Mouse (Mus musculus) lung, postnatal 0 days (tissue): ENCODE measurements around the gene Zfp786. TPM values are rescaled to one million over a fixed set of nuclear protein-coding genes. Genes with fewer than 3 reads are reported as not detected.
"Not testable (repeated sequence)": the region's sequence is repeated elsewhere in the genome, so short reads cannot be mapped to it uniquely, and the experiment has no call there.

Experiments used
- ATAC-seq: fragments of 200-750 bp; cut with Nextera tagmentation; 2 replicates; pipeline ENCODE4 v1.8.0; 2017; ENCODE audit warnings: moderate library complexity
- DNase-seq: peaks from one replicate; pipeline ENCODE4 v3.0.0-alpha.2; 2016; ENCODE audit warnings: low spot score
- H3K27ac ChIP-seq: fragments of 300-500 bp; sonication (generic); 2 replicates; pipeline ENCODE4 v1.5.1; 2014; ENCODE audit warnings: antibody characterized with exemption, mild to moderate bottlenecking, low read length, mixed read lengths
- H3K27me3 ChIP-seq: fragments of 300-500 bp; sonication (generic); replicated peaks from 2 replicates; pipeline ENCODE4 v1.6.1; 2014; ENCODE audit warnings: low read length, mixed read lengths; ENCODE audit not compliant: insufficient read depth
- H3K36me3 ChIP-seq: fragments of 300-500 bp; sonication (generic); 2 replicates; pipeline ENCODE4 v1.6.1; 2014; ENCODE audit warnings: low read length, mixed read lengths; ENCODE audit not compliant: insufficient read depth
- H3K4me1 ChIP-seq: fragments of 300-500 bp; sonication (generic); 2 replicates; pipeline ENCODE4 v1.6.1; 2014; ENCODE audit warnings: antibody characterized with exemption, low read depth, low read length, mixed read lengths; ENCODE audit not compliant: insufficient read depth
- H3K4me2 ChIP-seq: fragments of 300-500 bp; sonication (generic); replicated peaks from 2 replicates; pipeline ENCODE4 v1.6.1; 2014; ENCODE audit warnings: low read depth, mild to moderate bottlenecking, low read length, moderate library complexity, mixed read lengths
- H3K4me3 ChIP-seq: fragments of 300-500 bp; sonication (generic); 2 replicates; pipeline ENCODE4 v1.5.1; 2014; ENCODE audit warnings: low read depth, low read length
- H3K9ac ChIP-seq: fragments of 300-500 bp; sonication (generic); replicated peaks from 2 replicates; pipeline ENCODE4 v1.6.1; 2014; ENCODE audit warnings: low read depth, mild to moderate bottlenecking
- H3K9me3 ChIP-seq: fragments of 300-500 bp; sonication (generic); 2 replicates; pipeline ENCODE4 v1.6.1; 2016; ENCODE audit warnings: low read length, mixed read lengths
- CTCF ChIP-seq: IDR thresholded peaks from 2 replicates; pipeline ENCODE4 v1.5.1; 2016; ENCODE audit warnings: antibody characterized with exemption, mild to moderate bottlenecking
- EP300 ChIP-seq: IDR thresholded peaks from 2 replicates; pipeline ENCODE4 v1.6.1; 2016; ENCODE audit warnings: antibody characterized with exemption, mild to moderate bottlenecking, control low read depth
- WGBS: fragments of 180-500 bp; shearing (Covaris S2); extraction: QIAGEN DNeasy Blood & Tissue Kit; methylation state at CpG from one replicate; pipeline ENCODE4 v1.1.7; 2014; 5-methylcytosine and 5-hydroxymethylcytosine counted together
- polyA plus RNA-seq: library from polyadenylated mRNA; unstranded; fragments of >200 nt; fragmentation: Nextera tagmentation; extraction: Ambion mirVana; gene quantifications from 2 replicates; pipeline ENCODE4 v1.2.1, GENCODE M21; 2015

Gene Zfp786
- polyA plus RNA-seq, 1 experiment from 2014 or later = 0.98 TPM

DNA sequence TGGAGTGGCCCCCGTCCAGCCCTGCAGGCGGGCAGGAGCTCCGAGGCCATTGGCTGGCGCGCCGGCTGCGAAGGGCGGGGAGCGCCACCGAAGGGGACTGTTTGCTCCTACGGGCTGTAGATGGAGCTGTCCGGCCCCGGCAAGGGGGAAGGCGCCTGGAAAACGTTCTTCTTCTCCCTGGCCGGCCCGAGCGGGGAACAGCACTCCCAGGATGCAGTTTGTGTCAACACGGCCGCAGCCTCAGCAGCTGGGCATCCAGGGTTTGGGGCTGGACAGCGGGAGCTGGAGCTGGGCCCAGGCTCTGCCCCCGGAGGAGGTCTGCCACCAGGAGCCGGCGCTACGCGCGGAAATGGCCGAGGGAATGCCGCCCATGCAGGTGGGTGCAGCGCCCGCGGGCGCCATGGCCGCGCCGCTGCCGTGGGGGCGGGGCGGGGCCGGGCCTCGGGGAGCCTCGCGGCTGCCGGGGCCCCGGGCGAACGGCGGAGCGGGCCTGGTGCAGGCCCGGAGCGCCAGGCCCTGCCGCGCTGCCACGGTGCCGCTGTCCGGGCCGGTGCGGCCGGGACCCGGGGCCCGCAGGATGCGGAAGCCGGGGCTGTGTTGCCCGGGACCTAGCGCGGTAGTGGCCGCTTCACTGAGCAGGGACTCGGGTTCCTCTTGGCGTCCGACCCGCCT is 46.9 kb upstream of the Zfp786 start:
- Histone ChIP-seq H3K9me3 (no peaks in the 10 kb centered on the region), H3K9ac (peak overlapping the region; percentile 95), H3K27me3 (no peaks in the 10 kb centered on the region), H3K27ac (peak overlapping the region; percentile 95), H3K36me3 (peaks cover 8% of the 10 kb centered on the region; the same call in 1 of the 2 replicates), H3K4me2 (peak overlapping the region; percentile 76), H3K4me1 (peaks cover 14% of the 10 kb centered on the region; the same call in 1 of the 2 replicates), H3K4me3 (peak overlapping the region; percentile 92)
- WGBS = 1% methylated on average over 63 of the region's 71 CpGs
- TF ChIP-seq CTCF (peak; percentile 82), EP300 (no peak; the same call in 1 of the 2 replicates)
- peak; percentile 97 for DNase-seq
- ATAC-seq = peak; percentile 98

GRCm38 (mm10) chr6:47877058-47877457 is 46.4 kb upstream of the Zfp786 start, which contains the start of gene Zfp282:
TSS of gene Zfp282 (plus strand) at chr6:47877204.
- H3K27me3 ChIP-seq = no peaks in the 10 kb centered on the region
- H3K9me3 ChIP-seq = no peaks in the 10 kb centered on the region
- peaks cover 14% of the 10 kb centered on the region; the same call in 1 of the 2 replicates for H3K4me1 ChIP-seq
- H3K36me3 ChIP-seq = peaks cover 8% of the 10 kb centered on the region; the same call in 1 of the 2 replicates
- H3K27ac ChIP-seq = peak within 1 kb of the TSS; percentile 95
- H3K4me3 ChIP-seq = peak within 1 kb of the TSS; percentile 92
- H3K4me2 ChIP-seq = peak within 1 kb of the TSS; percentile 76
- DNase-seq (no peak), ATAC-seq (no peak)
- H3K9ac ChIP-seq = peak within 1 kb of the TSS; percentile 95
- TF ChIP-seq EP300 = no peak; the same call in 1 of the 2 replicates
- TF ChIP-seq CTCF = no peak
- 4% methylated on average over 9 of the region's 9 CpGs for WGBS

DNA sequence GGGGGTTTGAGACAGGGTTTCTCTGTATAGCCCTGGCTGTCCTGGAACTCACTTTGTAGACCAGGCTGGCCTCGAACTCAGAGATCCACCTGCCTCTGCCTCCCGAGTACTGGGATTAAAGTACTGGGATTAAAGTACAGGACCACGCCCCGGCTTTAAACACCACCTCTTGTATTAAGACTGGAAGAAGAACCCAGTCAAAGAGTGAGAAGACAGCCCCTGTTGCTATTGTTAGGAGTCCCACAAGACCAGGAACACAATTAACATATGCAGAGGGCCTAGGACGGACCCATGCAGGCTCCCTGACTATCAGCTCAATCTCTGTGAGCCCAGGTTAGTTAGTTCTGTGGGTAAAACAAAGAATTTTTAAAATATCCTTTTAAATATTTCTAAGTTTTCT is 41.6 kb upstream of the Zfp786 start:
- Histone ChIP-seq H3K4me2 (no peak overlapping the region), H3K36me3 (no peaks in the 10 kb centered on the region), H3K9me3 (no peaks in the 10 kb centered on the region), H3K27ac (no peak overlapping the region), H3K4me1 (no peaks in the 10 kb centered on the region), H3K9ac (no peak overlapping the region), H3K4me3 (no peak overlapping the region), H3K27me3 (no peaks in the 10 kb centered on the region)
- no peak for ATAC-seq
- 91% methylated on average over 5 of the region's 5 CpGs for WGBS
- DNase-seq = no peak
- TF ChIP-seq CTCF = no peak
- TF ChIP-seq EP300 = no peak

DNA sequence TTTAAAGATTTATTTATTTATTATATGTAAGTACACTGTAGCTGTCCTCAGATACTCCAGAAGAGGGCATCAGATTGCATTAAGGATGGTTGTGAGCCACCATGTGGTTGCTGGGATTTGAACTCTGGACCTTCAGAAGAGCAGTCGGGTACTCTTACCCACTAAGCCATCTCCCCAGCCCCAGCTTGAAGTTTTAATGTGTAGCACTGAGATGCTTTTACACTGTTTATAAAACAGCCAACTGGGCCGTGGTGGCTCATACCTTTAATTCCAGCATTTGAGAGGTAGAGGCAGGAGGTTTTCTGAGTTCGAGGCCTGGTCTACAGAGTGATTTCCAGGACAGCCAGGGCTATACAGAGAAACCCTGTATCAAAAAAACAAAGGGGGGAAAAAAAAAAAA is 27.1 kb upstream of the Zfp786 start:
- WGBS = 91% methylated on average over 3 of the region's 3 CpGs
- H3K27ac ChIP-seq, H3K9ac ChIP-seq, H3K27me3 ChIP-seq, H3K4me3 ChIP-seq, H3K4me1 ChIP-seq, H3K36me3 ChIP-seq, H3K9me3 ChIP-seq, DNase-seq, ATAC-seq, H3K4me2 ChIP-seq: not testable (repeated sequence)

- peaks cover 10% of the 10 kb centered on the region; the same call in 1 of the 2 replicates for H3K36me3 ChIP-seq
- H3K4me1 ChIP-seq = no peaks in the 10 kb centered on the region
- no peak overlapping the region for H3K27ac ChIP-seq
- no peaks in the 10 kb centered on the region for H3K9me3 ChIP-seq
- ATAC-seq = no peak
- no peak overlapping the region for H3K9ac ChIP-seq
- H3K27me3 ChIP-seq = no peaks in the 10 kb centered on the region
- DNase-seq = no peak
- no peak overlapping the region for H3K4me3 ChIP-seq
- 91% methylated on average over 6 of the region's 6 CpGs for WGBS
- H3K4me2 ChIP-seq = no peak overlapping the region
- TF ChIP-seq CTCF = no peak
- TF ChIP-seq EP300 = no peak
Observed at GRCm38 (mm10) chr6:47857241-47857640, 26.6 kb upstream of the Zfp786 start.

GRCm38 (mm10) chr6:47845779-47846178 is 15.1 kb upstream of the Zfp786 start:
- no peaks in the 10 kb centered on the region for H3K27me3 ChIP-seq
- ATAC-seq = no peak
- no peak for TF ChIP-seq EP300
- TF ChIP-seq CTCF = no peak
- no peak overlapping the region for H3K4me3 ChIP-seq
- no peaks in the 10 kb centered on the region for H3K9me3 ChIP-seq
- no peak for DNase-seq
- no peaks in the 10 kb centered on the region for H3K36me3 ChIP-seq
- H3K4me1 ChIP-seq = no peaks in the 10 kb centered on the region
- no peak overlapping the region for H3K4me2 ChIP-seq
- no peak overlapping the region for H3K27ac ChIP-seq
- H3K9ac ChIP-seq = no peak overlapping the region
